Mouse (Mus musculus) layer of hippocampus, adult 6 months (tissue): Measurements from ENCODE around the gene Rbfox2. TPM values are rescaled to one million over a fixed set of nuclear protein-coding genes. Genes with fewer than 3 reads are reported as not detected.

Source experiments
- long read RNA-seq, 2 experiments: library from polyadenylated mRNA; unstranded; transcript quantifications; one replicate each; pipeline ENCODE4 v2.0.0; 2019 to 2020
- polyA plus RNA-seq: library from polyadenylated mRNA; unstranded; fragments of <200 nt; fragmentation: Nextera tagmentation; gene quantifications from 2 replicates; pipeline ENCODE4 v1.2.3, GENCODE M21; 2021

Rbfox2 gene
- 25.6 and 27.4 TPM in 2 replicates for polyA plus RNA-seq
- long read RNA-seq, experiment 1, full-length matches to known transcripts, result 5 of 54 reads
- long read RNA-seq, experiment 1, partial matches to known transcripts, result 1 of 54 reads
- long read RNA-seq, experiment 1, other reads (novel, unspliced or antisense), result 48 of 54 reads
- long read RNA-seq, experiment 2, full-length matches to known transcripts, result 9 of 181 reads
- long read RNA-seq, experiment 2, partial matches to known transcripts, result 10 of 181 reads
- long read RNA-seq, experiment 2, other reads (novel, unspliced or antisense), result 162 of 181 reads

GRCm38 (mm10) chr15:77306547-77307261 lies at the start of gene Rbfox2:
TSS of gene Rbfox2 (minus strand) at chr15:77307004.

GRCm38 (mm10) chr15:77050570-77050969 lies 256.2 kb downstream of the Rbfox2 start, which contains the start of gene Mb:
TSS of gene Mb (minus strand) at chr15:77050670.

GRCm38 (mm10) chr15:77044597-77045320 lies 262.0 kb downstream of the Rbfox2 start, which contains the start of gene Apol6:
TSS of gene Apol6 (plus strand) at chr15:77044729.

Other genes with a start within 250 kb of the Rbfox2 start
- gene Apol7a, start 92.1 kb upstream of the Rbfox2 start, polyA plus RNA-seq, result 0.20 TPM in 1 of 2 replicates, not detected in the other
- 0.11 and 0.43 TPM in 2 replicates for gene Apol9a, start 104.1 kb upstream of the Rbfox2 start, polyA plus RNA-seq
- 0.06 TPM in 1 of 2 replicates, not detected in the other for gene Apol7b, start 140.5 kb upstream of the Rbfox2 start, polyA plus RNA-seq
- not detected in 2 replicates for gene Apol10a, start 170.0 kb upstream of the Rbfox2 start, polyA plus RNA-seq
- gene Apol11a, start 201.3 kb upstream of the Rbfox2 start, polyA plus RNA-seq, result not detected in 2 replicates
- not detected in 2 replicates for gene Apol7c, start 226.3 kb upstream of the Rbfox2 start, polyA plus RNA-seq